Mouse (Mus musculus) neural tube, embryonic 10.5 days (tissue): Measurements from ENCODE around the gene Atxn7l3.

ENCODE experiments used
- DNase-seq: peaks from one replicate; pipeline ENCODE4 v3.0.0-alpha.2; 2017; ENCODE audit warnings: low spot score; ENCODE audit errors: extremely low spot score

Atxn7l3 gene

DNA sequence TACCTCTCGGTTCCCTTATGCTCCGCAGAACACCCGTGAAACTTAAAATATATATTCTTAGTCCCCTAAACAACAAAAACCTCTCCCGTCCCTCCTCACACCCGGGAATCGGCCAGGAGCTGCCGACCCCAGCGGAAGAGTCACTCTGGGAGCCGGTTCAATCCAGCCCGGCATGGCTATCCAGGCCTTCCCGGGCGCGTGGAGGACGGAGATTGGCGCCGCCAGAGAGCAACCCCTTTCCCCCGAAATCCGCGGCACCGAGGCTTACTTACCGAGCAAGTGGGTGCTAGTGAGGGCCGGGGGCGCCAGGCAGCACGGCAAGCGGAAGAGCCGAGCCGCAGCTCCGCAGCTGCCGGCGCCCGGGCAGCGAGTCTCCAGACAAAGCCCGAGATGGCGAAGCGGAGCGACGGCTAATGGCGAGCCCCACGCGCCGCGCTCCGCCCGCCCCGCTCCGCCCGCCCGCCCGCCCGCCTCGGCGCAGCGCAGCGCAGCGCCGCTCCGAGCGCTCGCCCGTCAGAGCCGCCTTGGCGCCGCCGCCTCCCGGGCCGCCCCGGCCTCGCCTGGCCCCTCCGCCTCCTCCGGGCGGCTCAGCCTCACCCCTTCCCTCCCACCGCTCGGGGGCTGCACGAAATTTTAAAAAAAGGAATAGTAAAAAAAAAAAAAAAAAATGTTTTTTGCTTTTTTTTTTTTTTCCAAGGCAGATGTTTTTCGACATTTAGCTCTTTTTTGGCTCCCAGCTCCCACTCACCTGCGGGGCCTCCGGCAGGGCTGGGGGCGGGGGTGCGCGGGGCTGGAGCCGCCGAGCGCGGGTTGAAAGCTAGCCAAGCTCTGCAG, 22.4 kb upstream of the Atxn7l3 start:
- peak; percentile 81 for DNase-seq

DNA sequence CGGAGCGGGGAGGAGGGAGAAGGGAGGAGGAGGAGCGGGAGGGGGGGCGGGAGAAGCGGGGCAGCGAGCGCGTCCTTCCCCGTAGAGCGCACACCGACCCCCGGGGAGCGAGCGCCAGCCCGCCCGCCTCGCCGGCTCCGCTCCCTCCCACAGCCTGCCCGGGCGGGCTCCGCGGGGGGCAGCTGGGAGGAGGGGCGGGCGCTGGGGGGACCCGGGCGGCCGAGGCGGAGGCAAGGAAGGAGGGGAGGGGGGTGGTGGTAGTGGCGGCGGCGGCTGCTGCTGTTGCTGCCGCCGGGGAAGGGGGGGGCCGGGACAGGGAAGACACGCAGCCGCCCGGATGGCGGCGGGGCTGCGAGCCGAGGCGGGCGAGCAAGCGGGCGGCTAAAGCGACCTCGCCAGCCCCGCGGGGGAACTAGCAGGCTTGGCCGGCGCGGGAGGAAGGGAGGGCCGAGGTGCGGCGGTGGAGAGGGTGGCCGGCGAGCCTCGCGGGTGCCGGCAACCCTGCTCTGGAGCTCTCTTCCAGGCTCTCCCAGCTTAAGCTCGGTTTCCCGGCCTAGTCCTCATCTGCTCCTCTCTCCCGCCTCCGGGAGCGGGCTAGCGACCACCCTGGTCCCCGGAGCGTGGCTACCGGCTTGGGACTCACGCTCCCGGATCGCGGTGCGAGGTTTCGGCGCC, 21.6 kb upstream of the Atxn7l3 start:
- DNase-seq = peak; percentile 87

DNA sequence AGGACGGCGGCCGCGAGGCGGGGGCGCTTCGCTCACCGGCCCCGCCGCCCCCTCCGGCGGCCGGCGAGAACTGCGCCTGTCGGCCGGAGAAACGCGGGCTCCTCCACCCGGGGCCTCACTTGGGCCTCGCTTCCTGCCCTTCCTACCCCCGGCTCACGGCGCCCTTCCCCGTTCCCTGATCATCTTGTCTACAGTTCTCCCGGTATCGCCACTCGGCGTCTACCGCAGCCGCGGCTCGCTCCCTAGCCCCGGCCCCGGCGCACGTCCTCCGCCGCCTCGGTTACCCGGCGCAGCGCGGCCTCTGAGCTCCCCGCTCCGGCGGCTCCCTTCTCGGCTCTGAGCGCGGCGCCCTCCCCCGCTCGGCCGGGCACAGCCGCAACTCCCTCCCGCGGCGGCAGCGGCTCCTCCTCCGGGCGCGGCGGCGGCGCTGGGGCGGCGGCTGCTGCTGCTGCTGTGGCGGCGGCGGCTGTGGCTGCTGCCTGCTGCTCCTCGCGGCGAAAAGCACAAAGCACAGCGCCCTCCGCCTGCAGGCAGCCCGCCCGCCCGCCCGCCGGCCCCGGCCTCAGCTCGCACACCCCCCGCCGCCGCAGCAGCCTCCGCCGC, 21.0 kb upstream of the Atxn7l3 start:
- no peak for DNase-seq

DNA sequence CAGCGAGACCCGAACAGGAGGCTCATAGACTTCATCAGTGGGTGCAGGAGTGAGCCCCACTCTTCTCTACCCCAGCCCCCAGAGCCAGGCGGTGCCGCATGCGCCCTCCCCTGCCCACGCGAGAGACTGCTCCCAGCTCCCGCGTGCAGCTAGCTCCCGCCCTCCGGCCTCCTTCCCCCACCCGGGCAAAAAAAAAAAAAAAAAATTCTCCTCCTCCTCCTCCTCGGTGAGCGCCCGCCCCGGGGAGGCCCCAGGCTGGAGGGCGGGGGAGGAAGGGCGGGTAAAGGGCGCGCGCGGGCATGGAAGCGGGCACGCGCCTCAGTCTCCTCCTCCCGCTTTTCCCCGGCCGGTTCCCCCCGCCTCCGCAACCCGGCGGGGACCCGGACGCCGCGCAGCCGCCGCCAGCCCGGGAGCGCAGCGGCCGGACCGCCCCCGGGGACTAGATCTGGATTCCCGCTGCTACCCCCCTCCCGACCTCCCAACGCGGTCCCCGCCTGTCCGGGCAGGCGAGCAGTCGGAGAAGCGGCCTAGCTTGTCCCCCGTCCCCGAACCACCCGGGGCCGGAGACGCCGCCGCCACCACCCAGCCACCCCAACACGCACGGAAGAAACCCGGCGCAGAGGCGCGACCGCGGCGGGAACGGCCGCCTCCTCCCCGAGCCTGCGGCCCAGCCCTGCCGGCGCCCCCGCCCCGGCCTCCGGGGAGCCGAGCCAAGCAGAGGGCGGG, 20.3 kb upstream of the Atxn7l3 start:
- peak; percentile 86 for DNase-seq

- DNase-seq = no peak
Observed at GRCm38 (mm10) chr11:102315690-102316571, 19.5 kb upstream of the Atxn7l3 start.

- no peak for DNase-seq
Observed at GRCm38 (mm10) chr11:102314321-102314720, 17.9 kb upstream of the Atxn7l3 start.

GRCm38 (mm10) chr11:102312586-102312985, 16.2 kb upstream of the Atxn7l3 start:
- DNase-seq = no peak

DNA sequence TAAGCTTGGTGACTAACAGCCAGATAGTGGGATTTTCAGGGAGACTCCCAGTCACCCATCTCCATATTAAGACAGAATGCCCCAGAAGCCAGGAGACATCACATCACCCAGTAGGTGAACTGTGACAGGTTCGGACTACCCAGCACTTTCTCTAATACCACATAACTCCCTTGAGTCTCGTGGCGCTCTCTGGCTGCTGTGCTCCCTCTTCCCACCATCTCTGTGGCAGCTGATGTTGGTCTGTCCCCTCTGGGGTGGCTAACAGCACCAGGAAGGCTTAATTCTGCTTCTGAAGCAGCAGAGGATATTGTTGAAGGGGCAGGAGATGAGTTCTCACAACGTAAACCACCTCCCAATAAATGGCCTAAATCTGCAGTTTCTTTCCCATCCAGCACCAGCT, 15.5 kb upstream of the Atxn7l3 start:
- DNase-seq = no peak

DNA sequence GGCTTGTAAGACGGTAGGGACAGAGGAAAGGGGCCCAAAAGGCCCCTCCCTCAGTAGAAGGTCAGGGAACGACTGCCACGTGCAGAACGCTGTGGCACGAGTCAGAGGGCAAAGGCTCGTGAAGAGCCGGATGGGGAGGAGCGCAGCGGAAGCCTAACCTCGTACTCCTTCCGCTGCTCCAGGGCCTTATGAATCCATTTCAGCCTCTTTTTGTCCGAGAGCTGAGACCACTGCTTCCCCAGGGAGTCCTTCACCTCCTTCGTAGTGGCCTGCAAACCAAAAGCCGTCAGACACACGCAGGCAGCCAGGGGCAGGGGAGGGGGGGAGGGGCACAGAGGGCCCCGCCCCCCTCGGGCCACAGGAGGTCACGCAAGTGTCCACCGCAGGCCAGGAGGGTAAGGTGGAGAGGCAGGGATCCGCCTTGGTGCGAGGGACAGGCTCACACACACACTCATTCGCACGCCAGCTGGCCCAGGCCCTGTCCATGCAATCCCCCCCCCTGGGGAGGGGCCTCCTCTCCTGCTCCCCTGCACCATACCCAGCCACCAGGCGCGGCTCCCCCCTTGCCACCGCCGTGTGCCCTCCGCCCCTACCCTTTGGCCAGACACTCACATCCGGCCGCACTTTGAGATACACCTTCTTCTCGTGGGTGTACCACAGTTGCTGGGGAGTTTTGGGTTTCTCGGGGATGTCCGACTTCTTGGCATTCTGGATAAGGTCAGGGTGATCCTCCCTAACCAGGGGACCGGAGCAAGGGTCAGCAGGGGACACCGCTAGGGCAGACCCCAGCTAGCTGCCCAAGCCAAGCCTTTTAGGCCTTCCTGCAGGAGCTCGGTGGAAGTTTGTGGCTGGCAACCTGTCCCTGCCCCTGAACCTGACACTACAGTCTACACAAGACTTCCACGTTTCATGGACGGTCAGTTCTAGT, 14.6 kb upstream of the Atxn7l3 start:
- no peak for DNase-seq

DNA sequence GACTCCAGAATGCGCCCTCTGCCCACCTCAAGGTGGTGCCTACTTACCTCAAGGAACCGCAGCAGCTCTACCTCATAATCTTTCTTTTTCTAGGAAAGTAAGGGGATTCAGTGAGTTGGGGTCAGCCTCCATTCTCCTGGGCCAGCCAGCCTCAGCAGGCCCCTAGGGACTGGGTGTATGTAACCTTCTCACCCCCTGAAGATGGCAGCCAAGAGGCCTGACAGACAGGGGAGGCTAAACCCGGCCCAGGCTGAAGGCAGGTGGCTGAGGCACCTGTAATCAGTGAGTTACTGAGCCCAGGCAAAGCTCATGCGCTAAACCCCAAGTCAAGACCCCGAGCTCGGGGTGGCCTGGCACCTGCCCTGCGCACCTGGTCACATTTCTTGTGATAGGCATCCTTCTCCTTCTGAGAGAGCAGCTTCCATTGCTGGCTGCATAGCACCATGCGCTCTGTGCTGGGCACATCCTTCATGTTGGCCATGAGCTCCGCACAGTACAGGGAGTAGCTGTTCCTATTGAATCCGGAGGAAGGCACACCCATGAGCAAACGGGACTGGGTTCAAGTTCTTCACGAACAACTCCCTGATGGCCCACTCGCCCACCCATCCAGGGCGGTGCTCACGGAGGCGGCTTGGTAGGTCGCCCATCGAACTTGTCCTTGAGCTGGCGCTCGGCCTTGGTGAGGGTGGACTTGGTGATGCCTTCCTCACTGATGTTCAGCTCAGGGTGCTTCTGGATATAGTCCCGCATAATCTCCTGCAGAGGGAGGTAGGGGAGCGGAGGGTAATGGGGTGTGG, 13.6 kb upstream of the Atxn7l3 start:
- no peak for DNase-seq

DNA sequence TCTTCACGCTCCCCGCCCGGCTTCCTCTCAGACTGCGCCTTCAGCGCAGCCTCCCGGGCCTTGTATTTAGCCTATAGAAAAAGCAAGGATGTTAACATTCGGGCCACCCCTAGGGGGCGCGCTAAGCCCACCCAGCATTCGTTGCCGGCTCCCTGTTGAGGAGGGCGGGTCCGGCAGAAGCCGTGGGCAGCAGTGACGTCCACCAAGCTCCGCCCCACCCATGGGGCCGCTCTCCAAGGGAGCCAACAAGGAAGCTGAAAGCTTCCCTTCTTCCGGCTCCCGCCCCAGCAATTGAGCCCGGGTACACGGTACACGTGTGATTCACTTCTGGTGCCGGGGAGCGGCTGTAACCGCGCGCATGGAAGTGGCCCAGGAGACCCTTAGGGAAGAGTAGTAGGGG, 12.5 kb upstream of the Atxn7l3 start:
- peak; percentile 99 for DNase-seq

DNA sequence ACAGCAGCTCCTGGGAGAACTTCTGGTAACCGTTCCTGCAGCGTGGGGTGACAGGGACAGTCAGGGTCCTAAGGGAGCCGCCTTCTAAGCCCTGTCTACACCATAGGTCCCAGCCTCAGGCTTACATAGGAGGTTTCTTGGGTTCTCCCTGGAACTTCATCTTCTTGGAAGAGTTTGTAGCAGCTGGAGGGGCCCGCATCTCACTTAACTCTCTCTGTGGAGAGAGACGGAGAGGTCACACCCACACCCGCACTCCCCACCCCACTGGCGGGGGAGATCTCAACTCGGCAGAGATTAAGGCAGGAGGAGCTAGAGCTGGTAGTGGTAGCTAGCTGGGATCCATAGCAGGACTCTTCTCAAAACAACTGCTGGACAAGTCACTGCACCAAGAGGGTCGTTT, 11.7 kb upstream of the Atxn7l3 start:
- DNase-seq = no peak

DNA sequence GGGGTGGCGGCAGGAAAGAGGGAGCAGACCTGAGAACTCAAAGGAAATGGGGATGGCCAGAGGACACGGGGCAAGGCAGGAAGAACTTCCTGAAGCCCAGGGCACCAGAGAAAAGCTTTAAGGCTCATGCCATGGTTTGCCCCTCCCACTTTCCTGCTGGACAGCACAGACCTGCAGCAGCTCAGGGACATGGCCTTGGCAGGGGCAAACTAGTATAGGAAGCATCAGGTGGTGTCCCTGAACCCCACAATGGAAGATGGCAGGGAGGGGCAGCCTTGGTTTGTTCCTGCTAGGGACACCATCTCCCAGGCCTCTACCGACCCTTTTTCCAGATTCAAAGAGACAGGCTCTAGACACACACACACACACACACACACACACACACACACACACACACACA, 8.9 kb upstream of the Atxn7l3 start:
- no peak for DNase-seq

GRCm38 (mm10) chr11:102304141-102304540, 7.7 kb upstream of the Atxn7l3 start:
- no peak for DNase-seq

DNA sequence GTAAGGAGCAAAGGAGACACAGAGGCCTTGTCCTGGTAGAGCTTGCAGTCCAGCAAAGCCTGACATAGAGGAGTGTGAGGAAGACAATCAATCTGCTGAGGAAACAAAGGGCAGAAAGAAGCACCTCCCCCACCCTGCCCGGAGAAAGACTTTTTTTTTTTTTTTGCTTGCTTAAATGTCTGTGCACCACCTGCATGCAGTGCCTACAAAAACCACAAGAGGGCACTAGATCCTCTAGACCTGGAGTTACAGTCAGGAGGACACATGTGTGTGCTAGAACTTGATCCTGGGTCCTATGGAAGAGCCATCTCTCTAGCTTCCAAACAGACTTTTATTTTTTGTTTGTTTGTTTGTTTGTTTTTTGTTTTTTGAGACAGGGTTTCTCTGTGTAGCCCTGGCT, 3.4 kb upstream of the Atxn7l3 start:
- DNase-seq = peak; percentile 74

GRCm38 (mm10) chr11:102297577-102298556, 1.4 kb upstream of the Atxn7l3 start:
- no peak for DNase-seq

DNA sequence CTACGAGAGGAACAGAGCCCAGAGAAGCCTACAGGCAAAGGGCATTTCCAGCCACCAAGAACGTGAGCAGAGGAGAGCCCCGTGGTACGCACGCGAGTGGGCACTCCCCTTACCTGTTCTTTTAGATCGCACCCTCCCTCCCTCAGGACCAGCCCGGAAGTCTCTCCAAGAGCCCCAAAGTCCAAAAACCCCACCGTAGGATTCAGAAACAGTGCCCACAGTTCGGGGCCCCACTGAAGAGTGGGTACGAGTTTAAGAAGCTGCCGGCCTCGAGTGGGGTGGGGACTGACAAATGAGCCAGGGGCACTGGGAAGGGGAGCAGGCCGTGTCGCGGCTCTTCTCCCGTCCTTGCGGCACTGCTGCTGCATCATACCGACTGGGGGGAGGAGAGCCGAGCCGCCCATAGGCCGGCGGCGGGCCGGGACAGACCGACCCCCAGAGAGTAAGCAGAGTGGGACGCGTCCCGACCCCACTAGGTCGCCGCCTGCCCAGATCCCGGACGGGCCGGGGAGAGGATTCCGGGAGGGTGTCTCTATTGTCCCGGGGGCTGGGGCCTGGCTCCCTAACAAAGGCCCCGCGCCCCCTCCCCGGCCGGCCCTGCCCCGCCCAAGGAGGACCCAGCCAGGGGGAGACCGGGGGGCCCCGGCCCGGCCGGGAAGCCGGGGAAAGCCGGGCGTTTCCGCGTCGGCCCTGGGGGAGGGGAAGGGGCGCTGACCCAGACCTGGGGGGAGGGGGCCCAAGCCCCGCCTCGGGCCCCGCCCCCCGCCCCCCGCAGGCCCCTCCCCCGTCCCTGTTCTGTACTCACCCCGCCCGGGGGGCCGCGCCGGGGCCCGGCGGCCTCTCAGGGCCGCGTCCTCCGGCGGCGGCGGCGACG, 596 bp downstream of the Atxn7l3 start:
- peak; percentile 83 for DNase-seq
